Mouse (Mus musculus): ENCODE data around the gene Ubash3b. TPM values are rescaled to one million over a fixed set of nuclear protein-coding genes. Genes with fewer than 3 reads are reported as not detected.

The Ubash3b gene
- polyA plus RNA-seq, 1 experiment from 2014 or later: 9.6 TPM

GRCm38 (mm10) chr9:41179056-41179455 is 17.6 kb upstream of the Ubash3b start:
- 0 out of 2 replicates have a peak, but pooled peaks cover 5% of the 10 kb centered on the region for H3K27me3 ChIP-seq (ENCODE audit: control insufficient read depth, insufficient read depth, low read length)
- H3K9ac ChIP-seq (ENCODE audit: low read length): no peak overlapping the region
- H3K27ac ChIP-seq (replicated peaks in 1 of 2; ENCODE audit: control insufficient read depth in 1 of 2, insufficient read depth in 1 of 2, low read depth in 2 of 2, low read length in 2 of 2): no peak overlapping the region
- H3K9me3 ChIP-seq (ENCODE audit: control insufficient read depth, low read length): no peaks in the 10 kb centered on the region
- H3K36me3 ChIP-seq (ENCODE audit: control insufficient read depth, insufficient read depth, low read length): no peaks in the 10 kb centered on the region
- H3K4me3 ChIP-seq (ENCODE audit: control insufficient read depth in 1 of 2, insufficient read depth in 1 of 2, low read depth in 1 of 2, low read length in 2 of 2): no peak overlapping the region
- WGBS: 63% methylated on average over 5 of the region's 5 CpGs
- H3K4me2 ChIP-seq (ENCODE audit: low read length): no peak overlapping the region
- no peak for ATAC-seq (ENCODE audit: insufficient number of reproducible peaks, insufficient read depth, low FRiP score, low read depth)
- H3K4me1 ChIP-seq (ENCODE audit: control insufficient read depth in 2 of 2, insufficient read depth in 2 of 2, low read length in 2 of 2): peaks cover 0 to 2% of the 10 kb centered on the region in 2 experiments; a peak in 1 of 4 replicates

- no peaks in the 10 kb centered on the region for H3K9me3 ChIP-seq (ENCODE audit: control insufficient read depth, low read length)
- H3K9ac ChIP-seq (ENCODE audit: low read length): no peak overlapping the region
- no peak overlapping the region for H3K27ac ChIP-seq (replicated peaks in 1 of 2; ENCODE audit: control insufficient read depth in 1 of 2, insufficient read depth in 1 of 2, low read depth in 2 of 2, low read length in 2 of 2)
- WGBS: 64% methylated on average over 3 of the region's 3 CpGs
- ATAC-seq (ENCODE audit: insufficient number of reproducible peaks, insufficient read depth, low FRiP score, low read depth): no peak
- peaks cover 5 to 14% of the 10 kb centered on the region in 2 experiments for H3K4me1 ChIP-seq (ENCODE audit: control insufficient read depth in 2 of 2, insufficient read depth in 2 of 2, low read length in 2 of 2)
- no peaks in the 10 kb centered on the region for H3K36me3 ChIP-seq (ENCODE audit: control insufficient read depth, insufficient read depth, low read length)
- H3K4me2 ChIP-seq (ENCODE audit: low read length): no peak overlapping the region
- no peak overlapping the region for H3K4me3 ChIP-seq (ENCODE audit: control insufficient read depth in 1 of 2, insufficient read depth in 1 of 2, low read depth in 1 of 2, low read length in 2 of 2)
- H3K27me3 ChIP-seq (ENCODE audit: control insufficient read depth, insufficient read depth, low read length): 0 out of 2 replicates have a peak, but pooled peaks cover 7% of the 10 kb centered on the region
Observed at GRCm38 (mm10) chr9:41173158-41173557, 11.7 kb upstream of the Ubash3b start.

GRCm38 (mm10) chr9:41172426-41172825 is 10.9 kb upstream of the Ubash3b start:
- H3K9me3 ChIP-seq (ENCODE audit: control insufficient read depth, low read length): no peaks in the 10 kb centered on the region
- no peak for ATAC-seq (ENCODE audit: insufficient number of reproducible peaks, insufficient read depth, low FRiP score, low read depth)
- peaks cover 5 to 14% of the 10 kb centered on the region in 2 experiments for H3K4me1 ChIP-seq (ENCODE audit: control insufficient read depth in 2 of 2, insufficient read depth in 2 of 2, low read length in 2 of 2)
- H3K27ac ChIP-seq (replicated peaks in 1 of 2; ENCODE audit: control insufficient read depth in 1 of 2, insufficient read depth in 1 of 2, low read depth in 2 of 2, low read length in 2 of 2): no peak overlapping the region
- 83% methylated on average over 8 of the region's 8 CpGs for WGBS
- 0 out of 2 replicates have a peak, but pooled peaks cover 7% of the 10 kb centered on the region for H3K27me3 ChIP-seq (ENCODE audit: control insufficient read depth, insufficient read depth, low read length)
- H3K9ac ChIP-seq (ENCODE audit: low read length): no peak overlapping the region
- H3K4me3 ChIP-seq (ENCODE audit: control insufficient read depth in 1 of 2, insufficient read depth in 1 of 2, low read depth in 1 of 2, low read length in 2 of 2): no peak overlapping the region
- H3K4me2 ChIP-seq (ENCODE audit: low read length): no peak overlapping the region
- no peaks in the 10 kb centered on the region for H3K36me3 ChIP-seq (ENCODE audit: control insufficient read depth, insufficient read depth, low read length)

DNA sequence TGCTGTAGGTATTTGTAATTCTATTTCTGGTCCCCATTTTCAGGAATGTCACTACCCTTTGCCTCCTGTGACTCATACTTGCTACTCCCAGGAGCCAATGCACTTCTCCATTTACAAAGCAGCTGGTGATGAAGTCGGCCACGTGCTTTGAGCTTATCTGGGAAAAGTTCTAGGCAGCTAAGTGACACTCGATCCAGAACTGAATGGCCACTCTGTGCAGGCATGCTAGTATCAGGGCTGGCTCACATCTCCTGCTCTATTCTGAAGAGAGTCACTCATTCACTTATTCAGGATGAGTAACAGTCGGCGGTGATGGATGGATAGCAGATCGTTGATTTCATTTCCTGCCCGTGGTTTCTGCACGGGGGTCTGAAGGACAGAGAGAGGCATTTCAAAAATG is 8.5 kb upstream of the Ubash3b start:
- peak; percentile 73 for ATAC-seq (ENCODE audit: insufficient number of reproducible peaks, insufficient read depth, low FRiP score, low read depth)
- Histone ChIP-seq H3K9ac (ENCODE audit: low read length) (no peak overlapping the region), H3K27me3 (ENCODE audit: control insufficient read depth, insufficient read depth, low read length) (0 out of 2 replicates have a peak, but pooled peaks cover 7% of the 10 kb centered on the region), H3K36me3 (ENCODE audit: control insufficient read depth, insufficient read depth, low read length) (no peaks in the 10 kb centered on the region), H3K4me3 (ENCODE audit: control insufficient read depth in 1 of 2, insufficient read depth in 1 of 2, low read depth in 1 of 2, low read length in 2 of 2) (no peak overlapping the region), H3K4me1 (ENCODE audit: control insufficient read depth in 2 of 2, insufficient read depth in 2 of 2, low read length in 2 of 2) (peaks cover 5 to 14% of the 10 kb centered on the region in 2 experiments), H3K27ac (replicated peaks in 1 of 2; ENCODE audit: control insufficient read depth in 1 of 2, insufficient read depth in 1 of 2, low read depth in 2 of 2, low read length in 2 of 2) (peak overlapping the region; percentile 52 to 64), H3K9me3 (ENCODE audit: control insufficient read depth, low read length) (no peaks in the 10 kb centered on the region), H3K4me2 (ENCODE audit: low read length) (no peak overlapping the region)
- WGBS: 2% methylated on average over 8 of the region's 8 CpGs

- Histone ChIP-seq H3K27me3 (ENCODE audit: control insufficient read depth, insufficient read depth, low read length) (no peaks in the 10 kb centered on the region), H3K36me3 (ENCODE audit: control insufficient read depth, insufficient read depth, low read length) (no peaks in the 10 kb centered on the region), H3K27ac (replicated peaks in 1 of 2; ENCODE audit: control insufficient read depth in 1 of 2, insufficient read depth in 1 of 2, low read depth in 2 of 2, low read length in 2 of 2) (no peak overlapping the region), H3K9me3 (ENCODE audit: control insufficient read depth, low read length) (no peaks in the 10 kb centered on the region), H3K4me3 (ENCODE audit: control insufficient read depth in 1 of 2, insufficient read depth in 1 of 2, low read depth in 1 of 2, low read length in 2 of 2) (no peak overlapping the region), H3K4me2 (ENCODE audit: low read length) (no peak overlapping the region), H3K9ac (ENCODE audit: low read length) (no peak overlapping the region), H3K4me1 (ENCODE audit: control insufficient read depth in 2 of 2, insufficient read depth in 2 of 2, low read length in 2 of 2) (peaks cover 5 to 14% of the 10 kb centered on the region in 2 experiments)
- no peak for ATAC-seq (ENCODE audit: insufficient number of reproducible peaks, insufficient read depth, low FRiP score, low read depth)
- 83% methylated on average over 2 of the region's 2 CpGs for WGBS
Observed at GRCm38 (mm10) chr9:41168656-41169055, 7.2 kb upstream of the Ubash3b start.

DNA sequence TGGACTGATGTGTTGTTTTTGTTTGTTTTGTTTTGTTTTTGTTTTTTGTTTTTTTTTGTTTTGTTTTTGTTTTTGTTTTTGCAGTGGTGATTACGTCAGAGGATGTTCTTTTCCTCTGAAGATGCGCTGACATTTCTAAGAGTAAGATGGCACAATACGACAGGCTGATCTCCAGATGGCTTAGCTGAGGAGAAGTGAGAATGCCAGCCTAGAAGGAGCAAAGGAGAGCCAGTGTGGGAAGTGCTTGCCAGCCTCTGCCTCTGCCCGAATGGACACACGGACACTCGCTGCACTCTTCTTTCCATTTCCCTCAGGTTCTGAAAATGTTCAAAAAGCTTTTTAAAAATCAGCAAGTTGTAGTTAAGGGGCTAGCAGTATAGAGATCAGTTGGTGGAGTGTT is 6.7 kb upstream of the Ubash3b start:
- H3K27me3 ChIP-seq (ENCODE audit: control insufficient read depth, insufficient read depth, low read length): no peaks in the 10 kb centered on the region
- H3K9ac ChIP-seq (ENCODE audit: low read length): no peak overlapping the region
- 91% methylated on average over 6 of the region's 6 CpGs for WGBS
- no peak overlapping the region for H3K27ac ChIP-seq (replicated peaks in 1 of 2; ENCODE audit: control insufficient read depth in 1 of 2, insufficient read depth in 1 of 2, low read depth in 2 of 2, low read length in 2 of 2)
- no peaks in the 10 kb centered on the region for H3K36me3 ChIP-seq (ENCODE audit: control insufficient read depth, insufficient read depth, low read length)
- ATAC-seq (ENCODE audit: insufficient number of reproducible peaks, insufficient read depth, low FRiP score, low read depth): no peak
- no peak overlapping the region for H3K4me3 ChIP-seq (ENCODE audit: control insufficient read depth in 1 of 2, insufficient read depth in 1 of 2, low read depth in 1 of 2, low read length in 2 of 2)
- no peaks in the 10 kb centered on the region for H3K9me3 ChIP-seq (ENCODE audit: control insufficient read depth, low read length)
- no peak overlapping the region for H3K4me2 ChIP-seq (ENCODE audit: low read length)
- peaks cover 5 to 14% of the 10 kb centered on the region in 2 experiments for H3K4me1 ChIP-seq (ENCODE audit: control insufficient read depth in 2 of 2, insufficient read depth in 2 of 2, low read length in 2 of 2)

GRCm38 (mm10) chr9:41166886-41167285 is 5.4 kb upstream of the Ubash3b start:
- no peak overlapping the region for H3K27ac ChIP-seq (replicated peaks in 1 of 2; ENCODE audit: control insufficient read depth in 1 of 2, insufficient read depth in 1 of 2, low read depth in 2 of 2, low read length in 2 of 2)
- no peak overlapping the region for H3K4me3 ChIP-seq (ENCODE audit: control insufficient read depth in 1 of 2, insufficient read depth in 1 of 2, low read depth in 1 of 2, low read length in 2 of 2)
- H3K4me2 ChIP-seq (ENCODE audit: low read length): no peak overlapping the region
- WGBS: 34% methylated on average over 9 of the region's 10 CpGs
- H3K9ac ChIP-seq (ENCODE audit: low read length): no peak overlapping the region
- no peak for ATAC-seq (ENCODE audit: insufficient number of reproducible peaks, insufficient read depth, low FRiP score, low read depth)
- no peaks in the 10 kb centered on the region for H3K9me3 ChIP-seq (ENCODE audit: control insufficient read depth, low read length)
- H3K4me1 ChIP-seq (ENCODE audit: control insufficient read depth in 2 of 2, insufficient read depth in 2 of 2, low read length in 2 of 2): peaks cover 5 to 12% of the 10 kb centered on the region in 2 experiments
- H3K36me3 ChIP-seq (ENCODE audit: control insufficient read depth, insufficient read depth, low read length): no peaks in the 10 kb centered on the region
- no peaks in the 10 kb centered on the region for H3K27me3 ChIP-seq (ENCODE audit: control insufficient read depth, insufficient read depth, low read length)

- no peak overlapping the region for H3K27ac ChIP-seq (replicated peaks in 1 of 2; ENCODE audit: control insufficient read depth in 1 of 2, insufficient read depth in 1 of 2, low read depth in 2 of 2, low read length in 2 of 2)
- H3K27me3 ChIP-seq (ENCODE audit: control insufficient read depth, insufficient read depth, low read length): no peaks in the 10 kb centered on the region
- no peaks in the 10 kb centered on the region for H3K36me3 ChIP-seq (ENCODE audit: control insufficient read depth, insufficient read depth, low read length)
- H3K4me1 ChIP-seq (ENCODE audit: control insufficient read depth in 2 of 2, insufficient read depth in 2 of 2, low read length in 2 of 2): peaks cover 0 to 4% of the 10 kb centered on the region in 2 experiments; a peak in 2 of 4 replicates
- H3K9me3 ChIP-seq (ENCODE audit: control insufficient read depth, low read length): no peaks in the 10 kb centered on the region
- WGBS: 70% methylated on average over 4 of the region's 4 CpGs
- no peak overlapping the region for H3K4me3 ChIP-seq (ENCODE audit: control insufficient read depth in 1 of 2, insufficient read depth in 1 of 2, low read depth in 1 of 2, low read length in 2 of 2)
- no peak overlapping the region for H3K4me2 ChIP-seq (ENCODE audit: low read length)
- H3K9ac ChIP-seq (ENCODE audit: low read length): no peak overlapping the region
- ATAC-seq (ENCODE audit: insufficient number of reproducible peaks, insufficient read depth, low FRiP score, low read depth): no peak
Observed at GRCm38 (mm10) chr9:41162363-41162762, 866 bp upstream of the Ubash3b start.
